Mouse (Mus musculus): Measurements from ENCODE around the gene Jsrp1. TPM values are rescaled to one million over a fixed set of nuclear protein-coding genes. Genes with fewer than 3 reads are reported as not detected.
A peak's percentile ranks its signal among the peaks of the same experiment; 100 is the strongest.

Gene Jsrp1
- polyA plus RNA-seq, 1 experiment from 2014 or later: 0.38 TPM

GRCm38 (mm10) chr10:80808099-80808984 lies 5.0 kb downstream of the Jsrp1 start:
- Histone ChIP-seq H3K4me2 (peak overlapping the region; percentile 29; the same call in 1 of the 2 replicates), H3K4me1 (ENCODE audit: control insufficient read depth, insufficient read depth, low read length) (peaks cover 25% of the 10 kb centered on the region), H3K9ac (ENCODE audit: low read length) (peak overlapping the region; percentile 24; the same call in 1 of the 2 replicates), H3K27me3 (ENCODE audit: control insufficient read depth, insufficient read depth, low read length) (peaks cover 30% of the 10 kb centered on the region), H3K36me3 (ENCODE audit: control insufficient read depth, insufficient read depth, low read length) (peaks cover 13% of the 10 kb centered on the region), H3K27ac (ENCODE audit: low read depth, low read length) (no peak overlapping the region), H3K4me3 (ENCODE audit: low read depth, low read length) (peak overlapping the region; percentile 6; the same call in 1 of the 2 replicates), H3K9me3 (ENCODE audit: control insufficient read depth, low read length) (no peaks in the 10 kb centered on the region)
- WGBS: 20% methylated on average over 40 of the region's 40 CpGs
- no peak for ATAC-seq (ENCODE audit: low FRiP score)
- peak; percentile 91 for DNase-seq (ENCODE audit: low spot score, missing footprints)

GRCm38 (mm10) chr10:80807057-80807627 lies 6.2 kb downstream of the Jsrp1 start:
- Histone ChIP-seq H3K4me2 (peak overlapping the region; percentile 91), H3K9me3 (ENCODE audit: control insufficient read depth, low read length) (no peaks in the 10 kb centered on the region), H3K9ac (ENCODE audit: low read length) (peak overlapping the region; percentile 75), H3K27me3 (ENCODE audit: control insufficient read depth, insufficient read depth, low read length) (peaks cover 30% of the 10 kb centered on the region), H3K4me3 (ENCODE audit: low read depth, low read length) (peak overlapping the region; percentile 40), H3K27ac (ENCODE audit: low read depth, low read length) (peak overlapping the region; percentile 20; the same call in 1 of the 2 replicates), H3K4me1 (ENCODE audit: control insufficient read depth, insufficient read depth, low read length) (peaks cover 25% of the 10 kb centered on the region), H3K36me3 (ENCODE audit: control insufficient read depth, insufficient read depth, low read length) (peaks cover 24% of the 10 kb centered on the region)
- ATAC-seq (ENCODE audit: low FRiP score) (peak; percentile 82), DNase-seq (ENCODE audit: low spot score, missing footprints) (peak; percentile 96)
- under 1% methylated on average over 58 of the region's 58 CpGs for WGBS

GRCm38 (mm10) chr10:80806341-80807056 lies 6.8 kb downstream of the Jsrp1 start:
- H3K4me2 ChIP-seq: peak overlapping the region; percentile 91
- WGBS: 37% methylated on average over 34 of the region's 34 CpGs
- peaks cover 30% of the 10 kb centered on the region for H3K27me3 ChIP-seq (ENCODE audit: control insufficient read depth, insufficient read depth, low read length)
- peaks cover 24% of the 10 kb centered on the region for H3K36me3 ChIP-seq (ENCODE audit: control insufficient read depth, insufficient read depth, low read length)
- H3K9me3 ChIP-seq (ENCODE audit: control insufficient read depth, low read length): no peaks in the 10 kb centered on the region
- H3K27ac ChIP-seq (ENCODE audit: low read depth, low read length): no peak overlapping the region; the same call in 1 of the 2 replicates
- ATAC-seq (ENCODE audit: low FRiP score) (peak; percentile 8; the same call in 1 of the 2 replicates), DNase-seq (ENCODE audit: low spot score, missing footprints) (no peak)
- H3K9ac ChIP-seq (ENCODE audit: low read length): peak overlapping the region; percentile 75
- H3K4me1 ChIP-seq (ENCODE audit: control insufficient read depth, insufficient read depth, low read length): peaks cover 25% of the 10 kb centered on the region
- peak overlapping the region; percentile 40 for H3K4me3 ChIP-seq (ENCODE audit: low read depth, low read length)

- H3K9me3 ChIP-seq (ENCODE audit: control insufficient read depth, low read length): no peaks in the 10 kb centered on the region
- H3K27me3 ChIP-seq (ENCODE audit: control insufficient read depth, insufficient read depth, low read length): peaks cover 30% of the 10 kb centered on the region
- peaks cover 25% of the 10 kb centered on the region for H3K4me1 ChIP-seq (ENCODE audit: control insufficient read depth, insufficient read depth, low read length)
- no peak overlapping the region for H3K4me2 ChIP-seq
- H3K4me3 ChIP-seq (ENCODE audit: low read depth, low read length): no peak overlapping the region
- H3K36me3 ChIP-seq (ENCODE audit: control insufficient read depth, insufficient read depth, low read length): peaks cover 28% of the 10 kb centered on the region
- H3K27ac ChIP-seq (ENCODE audit: low read depth, low read length): no peak overlapping the region
- H3K9ac ChIP-seq (ENCODE audit: low read length): no peak overlapping the region
- peak; percentile 97 for DNase-seq (ENCODE audit: low spot score, missing footprints)
- ATAC-seq (ENCODE audit: low FRiP score): peak; percentile 49
- 26% methylated on average over 3 of the region's 3 CpGs for WGBS
These were observed 7.4 kb downstream of the Jsrp1 start for GRCm38 (mm10) chr10:80805925-80806324.

GRCm38 (mm10) chr10:80805322-80805721 lies 8.0 kb downstream of the Jsrp1 start:
- no peak overlapping the region for H3K4me2 ChIP-seq
- peaks cover 26% of the 10 kb centered on the region for H3K4me1 ChIP-seq (ENCODE audit: control insufficient read depth, insufficient read depth, low read length)
- ATAC-seq (ENCODE audit: low FRiP score) (no peak), DNase-seq (ENCODE audit: low spot score, missing footprints) (no peak)
- no peak overlapping the region for H3K4me3 ChIP-seq (ENCODE audit: low read depth, low read length)
- peaks cover 28% of the 10 kb centered on the region for H3K27me3 ChIP-seq (ENCODE audit: control insufficient read depth, insufficient read depth, low read length)
- no peaks in the 10 kb centered on the region for H3K9me3 ChIP-seq (ENCODE audit: control insufficient read depth, low read length)
- H3K27ac ChIP-seq (ENCODE audit: low read depth, low read length): no peak overlapping the region
- peaks cover 28% of the 10 kb centered on the region for H3K36me3 ChIP-seq (ENCODE audit: control insufficient read depth, insufficient read depth, low read length)
- no peak overlapping the region for H3K9ac ChIP-seq (ENCODE audit: low read length)
- 77% methylated on average over 3 of the region's 5 CpGs for WGBS

- Histone ChIP-seq H3K4me2 (no peak within 1 kb of the TSS), H3K27ac (ENCODE audit: low read depth, low read length) (no peak within 1 kb of the TSS), H3K4me1 (ENCODE audit: control insufficient read depth, insufficient read depth, low read length) (peaks cover 30% of the 10 kb centered on the region), H3K27me3 (ENCODE audit: control insufficient read depth, insufficient read depth, low read length) (peaks cover 25% of the 10 kb centered on the region), H3K4me3 (ENCODE audit: low read depth, low read length) (no peak within 1 kb of the TSS), H3K9ac (ENCODE audit: low read length) (no peak within 1 kb of the TSS), H3K36me3 (ENCODE audit: control insufficient read depth, insufficient read depth, low read length) (peaks cover 28% of the 10 kb centered on the region), H3K9me3 (ENCODE audit: control insufficient read depth, low read length) (no peaks in the 10 kb centered on the region)
- ATAC-seq (ENCODE audit: low FRiP score) (no peak), DNase-seq (ENCODE audit: low spot score, missing footprints) (no peak)
- WGBS: 65% methylated on average over 6 of the region's 6 CpGs
These were observed 8.4 kb downstream of the Jsrp1 start, which contains the start of gene Amh for GRCm38 (mm10) chr10:80804916-80805315. TSS of gene Amh (plus strand) at chr10:80805243.

GRCm38 (mm10) chr10:80804340-80804739 lies 9.0 kb downstream of the Jsrp1 start:
- no peak overlapping the region for H3K9ac ChIP-seq (ENCODE audit: low read length)
- 96% methylated on average over 2 of the region's 2 CpGs for WGBS
- peaks cover 36% of the 10 kb centered on the region for H3K4me1 ChIP-seq (ENCODE audit: control insufficient read depth, insufficient read depth, low read length)
- H3K9me3 ChIP-seq (ENCODE audit: control insufficient read depth, low read length): no peaks in the 10 kb centered on the region
- H3K4me2 ChIP-seq: no peak overlapping the region
- no peak overlapping the region for H3K27ac ChIP-seq (ENCODE audit: low read depth, low read length)
- no peak overlapping the region for H3K4me3 ChIP-seq (ENCODE audit: low read depth, low read length)
- DNase-seq (ENCODE audit: low spot score, missing footprints) (no peak), ATAC-seq (ENCODE audit: low FRiP score) (no peak)
- peaks cover 23% of the 10 kb centered on the region for H3K27me3 ChIP-seq (ENCODE audit: control insufficient read depth, insufficient read depth, low read length)
- H3K36me3 ChIP-seq (ENCODE audit: control insufficient read depth, insufficient read depth, low read length): peaks cover 28% of the 10 kb centered on the region

- H3K36me3 ChIP-seq (ENCODE audit: control insufficient read depth, insufficient read depth, low read length): peaks cover 28% of the 10 kb centered on the region
- 85% methylated on average over 3 of the region's 3 CpGs for WGBS
- no peak overlapping the region for H3K4me3 ChIP-seq (ENCODE audit: low read depth, low read length)
- DNase-seq (ENCODE audit: low spot score, missing footprints) (no peak), ATAC-seq (ENCODE audit: low FRiP score) (no peak)
- no peaks in the 10 kb centered on the region for H3K9me3 ChIP-seq (ENCODE audit: control insufficient read depth, low read length)
- no peak overlapping the region for H3K27ac ChIP-seq (ENCODE audit: low read depth, low read length)
- no peak overlapping the region for H3K4me2 ChIP-seq
- peaks cover 10% of the 10 kb centered on the region for H3K27me3 ChIP-seq (ENCODE audit: control insufficient read depth, insufficient read depth, low read length)
- peaks cover 27% of the 10 kb centered on the region for H3K4me1 ChIP-seq (ENCODE audit: control insufficient read depth, insufficient read depth, low read length)
- no peak overlapping the region for H3K9ac ChIP-seq (ENCODE audit: low read length)
These were observed 10.3 kb downstream of the Jsrp1 start for GRCm38 (mm10) chr10:80802996-80803395.
